In genomic region chr4:141343515-141343914, GRCm38 (mm10) we compare ENCODE assay signal across 16 mouse cellular contexts. TPM values are rescaled to one million over a fixed set of nuclear protein-coding genes. Genes with fewer than 3 reads are reported as not detected.
"Had no signal": no experiment of that assay in that cellular context is flagged by ENCODE, and none has a peak within 500 bp of the region (broad histone marks: within the 10 kb centered on the region; RNA-seq: fewer than 3 reads in every experiment).

No protein-coding gene starts in this region.

- H3K4me2 ChIP-seq: lung, embryonic 14.5 days; neural tube, embryonic 12.5 days; neural tube, embryonic 15.5 days; stomach, embryonic 15.5 days had no signal

- H3K27me3 ChIP-seq: neural tube, embryonic 12.5 days; neural tube, embryonic 15.5 days; stomach, embryonic 15.5 days had no signal

- DNase-seq: kidney, adult 18-20 months; kidney, adult 9 months; kidney, postnatal 14 days; kidney, postnatal 4 days; liver, postnatal 0 days; lung, embryonic 14.5 days; right cerebral cortex, adult 18-20 months; right cerebral cortex, postnatal 14 days; spleen, adult 18-20 months; thymus, postnatal 25 days had no signal

- H3K9ac ChIP-seq: liver, embryonic 14.5 days; liver, postnatal 0 days; lung, embryonic 14.5 days; neural tube, embryonic 12.5 days; neural tube, embryonic 15.5 days; stomach, embryonic 15.5 days had no signal

- H3K9me3 ChIP-seq: neural tube, embryonic 12.5 days; neural tube, embryonic 15.5 days; stomach, embryonic 15.5 days had no signal

- H3K36me3 ChIP-seq: neural tube, embryonic 12.5 days; neural tube, embryonic 15.5 days; stomach, embryonic 15.5 days had no signal

- ATAC-seq: liver, postnatal 0 days; lung, postnatal 0 days had no signal

- H3K4me3 ChIP-seq: neural tube, embryonic 12.5 days; neural tube, embryonic 15.5 days; stomach, embryonic 15.5 days had no signal

- H3K27ac ChIP-seq: liver, embryonic 14.5 days; macrophage; neural tube, embryonic 12.5 days; neural tube, embryonic 15.5 days; stomach, embryonic 15.5 days had no signal

RNA-seq across cellular contexts. Expression of gene Fam131c, which starts 24.5 kb away (rescaled TPM):
- polyA plus RNA-seq: macrophage had no signal

RNA-seq across cellular contexts. Expression of gene Clcnka, which starts 55.0 kb away (rescaled TPM):
- polyA plus RNA-seq: liver, embryonic 14.5 days; liver, postnatal 0 days; macrophage; neural tube, embryonic 12.5 days; neural tube, embryonic 15.5 days had no signal
